Mouse (Mus musculus) cortical plate, adult 2 months (tissue): ENCODE results near the gene Cntn5. TPM values are rescaled to one million over a fixed set of nuclear protein-coding genes. Genes with fewer than 3 reads are reported as not detected.

Experiments used
- H3K27ac ChIP-seq: fragments of 200-500 bp; 2 replicates; pipeline ENCODE4 v1.5.1; 2012; ENCODE audit warnings: low read length, control low read depth, inconsistent platforms; ENCODE audit not compliant: insufficient read depth
- H3K4me1 ChIP-seq: fragments of 200-500 bp; 2 replicates; pipeline ENCODE4 v1.6.1; 2011; ENCODE audit warnings: low read length; ENCODE audit not compliant: control insufficient read depth, insufficient read depth
- H3K4me3 ChIP-seq: fragments of 200-500 bp; 2 replicates; pipeline ENCODE4 v1.5.1; 2011; ENCODE audit warnings: mild to moderate bottlenecking, low read length, control low read depth; ENCODE audit not compliant: insufficient read depth
- CTCF ChIP-seq: fragments of 200-500 bp; IDR thresholded peaks from 2 replicates; pipeline ENCODE4 v1.5.1; 2011; ENCODE audit warnings: mild to moderate bottlenecking, control low read depth, low read length; ENCODE audit not compliant: insufficient read depth; ENCODE audit errors: extremely low read depth
- POLR2A ChIP-seq: fragments of 200-500 bp; IDR thresholded peaks from 2 replicates; pipeline ENCODE4 v1.6.1; 2011; ENCODE audit warnings: mild to moderate bottlenecking, low read length, control low read depth; ENCODE audit not compliant: insufficient read depth; ENCODE audit errors: extremely low read depth
- polyA plus RNA-seq: library from polyadenylated mRNA; depleted of rRNA; stranded (reverse); fragments of >200 nt; gene quantifications from 2 replicates; pipeline ENCODE4 v1.2.3, GENCODE M21; 2012

Cntn5 gene
- polyA plus RNA-seq, 1 experiment: 4.4 TPM

GRCm38 (mm10) chr9:10015129-10015528, 889.4 kb downstream of the Cntn5 start:
- Histone ChIP-seq H3K27ac (no peak overlapping the region), H3K4me3 (no peak overlapping the region), H3K4me1 (no peaks in the 10 kb centered on the region)
- TF ChIP-seq POLR2A (no peak), CTCF (no peak)

GRCm38 (mm10) chr9:9984028-9984427, 920.5 kb downstream of the Cntn5 start:
- Histone ChIP-seq H3K4me3 (no peak overlapping the region), H3K27ac (no peak overlapping the region), H3K4me1 (no peaks in the 10 kb centered on the region)
- no peak for TF ChIP-seq POLR2A
- no peak for TF ChIP-seq CTCF

GRCm38 (mm10) chr9:9983220-9983619, 921.4 kb downstream of the Cntn5 start:
- no peak overlapping the region for H3K27ac ChIP-seq
- H3K4me3 ChIP-seq: no peak overlapping the region
- TF ChIP-seq CTCF (no peak), POLR2A (no peak)
- no peaks in the 10 kb centered on the region for H3K4me1 ChIP-seq

- H3K4me3 ChIP-seq: no peak overlapping the region
- no peaks in the 10 kb centered on the region for H3K4me1 ChIP-seq
- TF ChIP-seq POLR2A (no peak), CTCF (no peak)
- no peak overlapping the region for H3K27ac ChIP-seq
Measured at GRCm38 (mm10) chr9:9965370-9965769, 939.2 kb downstream of the Cntn5 start.

- TF ChIP-seq CTCF: no peak
- no peak for TF ChIP-seq POLR2A
- Histone ChIP-seq H3K4me1 (no peaks in the 10 kb centered on the region), H3K4me3 (no peak overlapping the region), H3K27ac (no peak overlapping the region)
Measured at GRCm38 (mm10) chr9:9960610-9961172, 943.9 kb downstream of the Cntn5 start.

GRCm38 (mm10) chr9:9949346-9949745, 955.2 kb downstream of the Cntn5 start:
- no peak overlapping the region for H3K4me3 ChIP-seq
- H3K27ac ChIP-seq: no peak overlapping the region
- peaks cover 3% of the 10 kb centered on the region; the same call in 1 of the 2 replicates for H3K4me1 ChIP-seq
- TF ChIP-seq CTCF (no peak), POLR2A (no peak)

GRCm38 (mm10) chr9:9944872-9945271, 959.7 kb downstream of the Cntn5 start:
- Histone ChIP-seq H3K27ac (no peak overlapping the region), H3K4me1 (peaks cover 3% of the 10 kb centered on the region; the same call in 1 of the 2 replicates), H3K4me3 (no peak overlapping the region)
- TF ChIP-seq CTCF: no peak
- no peak for TF ChIP-seq POLR2A

GRCm38 (mm10) chr9:9937444-9938436, 966.8 kb downstream of the Cntn5 start:
- H3K4me1 ChIP-seq: no peaks in the 10 kb centered on the region

GRCm38 (mm10) chr9:9920580-9920979, 984.0 kb downstream of the Cntn5 start:
- TF ChIP-seq CTCF: no peak
- TF ChIP-seq POLR2A: no peak
- H3K4me3 ChIP-seq: no peak overlapping the region
- no peak overlapping the region for H3K27ac ChIP-seq
- no peaks in the 10 kb centered on the region for H3K4me1 ChIP-seq

More at GRCm38 (mm10) chr9:9937444-9938436, 966.8 kb downstream of the Cntn5 start:
- TF ChIP-seq POLR2A (no peak), CTCF (no peak)
- H3K4me3 ChIP-seq: no peak overlapping the region
- H3K27ac ChIP-seq: no peak overlapping the region

GRCm38 (mm10) chr9:9899070-9899469, 1005.5 kb downstream of the Cntn5 start:
- TF ChIP-seq CTCF (no peak), POLR2A (no peak)
- no peak overlapping the region for H3K4me3 ChIP-seq
- H3K4me1 ChIP-seq: no peaks in the 10 kb centered on the region
- H3K27ac ChIP-seq: no peak overlapping the region
